Mouse (Mus musculus): ENCODE measurements around the gene Gm45785. TPM values are rescaled to one million over a fixed set of nuclear protein-coding genes. Genes with fewer than 3 reads are reported as not detected.

Gm45785 gene
- total RNA-seq, 2 experiments from 2014 or later, result 0.35 TPM; not detected in 1

DNA sequence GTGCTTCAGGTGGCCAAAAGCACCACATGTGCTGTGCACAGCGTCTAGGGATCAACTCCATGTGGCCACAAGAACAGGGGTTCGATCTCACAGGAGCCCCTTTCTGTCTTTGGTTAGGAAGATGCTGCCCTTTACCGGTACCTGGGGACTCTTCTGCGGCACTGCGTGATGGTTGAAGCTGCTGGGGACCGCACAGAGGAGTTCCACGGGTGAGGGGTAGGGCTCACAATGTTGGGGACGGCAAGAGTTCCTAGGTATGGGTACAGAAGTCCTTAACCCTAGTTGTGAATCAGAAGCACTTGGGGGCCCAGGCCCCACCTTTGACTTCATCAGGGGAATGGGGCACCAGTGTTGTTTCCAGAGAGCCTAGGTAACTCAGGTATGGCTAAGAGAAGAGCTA lies 2.6 kb upstream of the Gm45785 start:
- no peak for ATAC-seq (replicated peaks; ENCODE audit: poor library complexity)

- ATAC-seq (replicated peaks; ENCODE audit: poor library complexity), result no peak; the same call in 1 of the 2 replicates
Observed at GRCm38 (mm10) chr7:140857550-140858505, 1.7 kb upstream of the Gm45785 start, which contains the start of gene Bet1l. Gene Bet1l (minus strand): TSS chr7:140857577.

DNA sequence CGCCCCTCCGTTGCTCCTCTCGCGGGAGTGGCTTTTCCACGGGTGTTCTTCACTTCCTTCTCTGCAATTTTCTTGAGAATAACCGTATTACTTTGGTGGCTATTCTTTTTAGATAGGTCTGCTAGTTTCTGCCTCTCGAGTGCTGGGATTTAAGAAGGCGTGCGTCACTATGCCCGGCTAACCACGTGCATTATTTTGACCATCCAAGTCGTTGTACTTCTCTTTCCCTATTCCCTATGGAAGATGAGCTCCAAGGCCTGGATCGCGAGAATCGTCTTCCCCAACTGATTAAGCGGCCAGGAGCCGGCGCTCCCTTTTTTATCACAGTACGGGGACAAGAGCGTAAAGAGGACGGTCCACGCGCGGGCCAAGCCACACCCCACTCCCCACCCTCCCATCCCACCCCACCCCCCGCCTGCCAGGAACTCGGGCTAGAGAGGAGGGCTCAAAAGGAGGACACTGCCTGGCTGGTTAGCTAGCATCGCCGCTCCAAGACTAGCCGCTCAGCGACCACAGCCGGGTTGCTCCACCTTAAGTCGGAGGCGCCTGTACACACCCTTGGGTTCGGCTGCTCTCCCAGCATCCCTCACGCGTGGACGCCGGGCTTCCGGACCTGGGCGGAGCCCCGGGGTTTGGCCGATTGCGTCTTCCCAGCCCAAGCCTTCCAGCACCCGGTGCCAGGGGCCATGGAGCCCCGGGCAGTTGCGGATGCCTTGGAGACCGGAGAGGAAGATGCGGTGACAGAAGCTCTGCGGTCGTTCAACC lies 836 bp upstream of the Gm45785 start, which contains the start of gene Ric8a:
Gene Ric8a, plus strand, starts transcription at position 173 of the 765 bp plus-strand sequence.
- peak; percentile 59 for ATAC-seq (replicated peaks; ENCODE audit: poor library complexity)

DNA sequence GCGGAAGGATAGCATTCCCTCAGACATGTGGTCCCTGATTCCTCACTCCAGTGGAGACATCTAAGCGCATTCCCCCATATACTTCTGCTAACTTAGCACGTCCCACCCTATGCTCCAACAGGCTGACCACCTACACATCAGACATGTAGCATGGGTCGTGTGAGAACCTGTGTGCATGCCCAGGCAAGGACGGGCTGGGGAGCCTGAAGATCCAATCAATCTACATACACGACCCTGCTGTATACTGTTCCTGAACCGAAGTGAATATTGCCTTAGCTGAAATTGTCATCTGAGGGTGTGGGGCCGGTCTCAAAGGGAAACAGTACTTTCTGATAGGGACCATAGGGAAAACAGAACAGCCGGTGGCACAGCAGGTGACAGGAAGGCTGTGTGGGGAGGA lies 950 bp downstream of the Gm45785 start:
- no peak for ATAC-seq (replicated peaks; ENCODE audit: poor library complexity)

- ATAC-seq (replicated peaks; ENCODE audit: poor library complexity), result no peak
Observed at GRCm38 (mm10) chr7:140854483-140854882, 1.6 kb downstream of the Gm45785 start.

DNA sequence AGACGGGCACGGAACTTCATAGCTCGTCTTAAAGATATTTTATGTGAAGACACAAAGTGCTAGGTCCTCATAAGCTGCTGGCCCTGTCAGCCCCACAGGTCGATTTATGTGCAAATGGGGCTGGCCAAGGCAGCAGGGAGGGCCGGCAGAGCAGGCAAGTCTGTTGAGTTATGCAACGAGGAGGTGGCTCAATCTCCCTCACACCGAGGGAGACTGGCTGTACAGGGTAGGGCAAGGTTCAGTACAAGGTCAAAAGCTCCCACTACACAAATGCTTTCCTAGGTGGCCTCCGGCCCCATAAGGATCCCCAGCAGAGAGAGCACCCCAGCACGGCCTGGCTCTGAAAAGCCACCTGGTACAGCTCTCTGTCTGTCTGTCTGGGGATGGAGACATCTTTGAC lies 2.7 kb downstream of the Gm45785 start:
- no peak for ATAC-seq (replicated peaks; ENCODE audit: poor library complexity)

GRCm38 (mm10) chr7:140851916-140852315 lies 4.2 kb downstream of the Gm45785 start:
- no peak for ATAC-seq (replicated peaks; ENCODE audit: poor library complexity)

DNA sequence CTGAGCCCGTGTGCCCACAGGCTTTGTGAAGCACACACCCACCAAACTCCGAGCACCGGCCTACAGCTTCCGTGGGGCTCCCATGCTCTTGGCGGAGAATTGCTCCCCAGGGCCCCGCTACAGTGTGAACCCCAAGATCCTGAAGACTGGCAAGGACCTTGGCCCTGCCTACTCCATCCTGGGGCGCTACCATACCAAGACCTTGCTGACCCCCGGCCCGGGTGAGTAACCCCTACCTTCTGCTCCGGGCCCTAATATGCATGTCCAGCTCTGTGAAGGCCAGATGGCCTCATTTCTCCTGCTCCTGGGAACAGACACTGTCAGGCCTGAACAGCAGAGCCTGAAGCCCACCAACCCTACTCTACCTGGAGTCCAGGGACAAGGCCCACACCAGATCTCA lies 7.5 kb downstream of the Gm45785 start:
- no peak for ATAC-seq (replicated peaks; ENCODE audit: poor library complexity)

DNA sequence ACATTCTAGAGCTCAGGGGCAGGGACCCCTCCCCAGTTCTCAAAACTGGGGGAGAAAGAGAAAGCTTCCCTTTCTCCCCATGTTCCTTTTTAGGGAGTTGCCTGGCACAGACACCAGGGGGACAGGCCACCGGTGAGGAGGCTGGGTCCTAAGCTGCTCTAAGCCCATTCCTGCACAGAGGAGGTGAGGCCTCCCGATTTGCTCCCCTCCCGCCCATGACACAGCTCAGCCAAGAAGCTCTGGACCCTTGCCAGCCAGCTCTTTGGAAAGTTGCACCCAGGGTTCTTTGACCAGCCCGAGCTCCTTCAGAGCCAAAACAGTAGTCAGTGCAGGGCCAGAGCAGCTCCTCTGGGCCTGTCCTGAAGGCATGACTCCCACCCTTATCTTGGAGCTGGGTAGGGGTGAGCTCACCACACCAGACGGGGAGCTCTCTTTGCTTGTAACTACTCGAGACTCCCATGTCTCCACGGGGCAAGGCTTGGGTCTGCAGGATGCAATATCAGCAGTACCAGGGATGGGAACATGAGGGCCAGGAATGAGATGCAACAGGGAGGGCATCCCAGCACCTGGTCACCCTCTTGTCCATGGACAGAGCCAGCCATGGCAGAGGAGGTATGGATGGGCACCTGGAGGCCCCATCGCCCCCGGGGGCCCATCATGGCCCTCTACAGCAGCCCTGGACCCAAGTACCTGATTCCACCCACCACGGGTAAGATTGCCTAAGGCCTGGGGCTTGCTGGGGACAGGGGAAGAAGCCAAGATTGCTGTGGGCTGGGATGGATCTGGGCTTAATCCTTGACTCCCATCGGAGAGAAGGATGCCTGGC lies 8.2 kb downstream of the Gm45785 start, which contains the start of gene Odf3:
Gene Odf3, plus strand, starts transcription at position 51 of the 826 bp plus-strand sequence.
- ATAC-seq (replicated peaks; ENCODE audit: poor library complexity), result no peak

- no peak for ATAC-seq (replicated peaks; ENCODE audit: poor library complexity)
Observed at GRCm38 (mm10) chr7:140846676-140847075, 9.5 kb downstream of the Gm45785 start.

DNA sequence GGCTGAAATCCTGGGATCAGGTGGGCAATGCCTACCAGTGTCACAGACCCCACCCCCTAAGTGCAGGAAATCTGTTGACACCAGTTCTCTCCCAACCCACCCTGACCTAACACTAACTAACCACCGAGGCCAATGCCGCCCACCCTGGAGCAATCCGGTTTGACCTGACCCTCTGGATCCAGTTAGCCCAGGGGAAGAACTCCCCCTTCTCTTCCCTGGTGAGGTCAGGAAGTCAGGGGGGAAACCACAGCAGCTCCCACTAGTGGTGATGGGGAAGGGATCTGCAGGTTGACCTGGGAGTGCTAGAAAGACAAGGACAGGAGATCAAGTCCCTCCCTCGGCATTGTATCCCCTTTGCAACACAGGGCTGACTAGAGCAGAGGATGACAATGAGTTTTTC lies 10.4 kb downstream of the Gm45785 start:
- ATAC-seq (replicated peaks; ENCODE audit: poor library complexity), result no peak

GRCm38 (mm10) chr7:140844905-140845665 lies 11.0 kb downstream of the Gm45785 start, which contains the start of gene Scgb1c1:
Gene Scgb1c1 (plus strand): TSS chr7:140845547.
- ATAC-seq (replicated peaks; ENCODE audit: poor library complexity), result peak; percentile 96

GRCm38 (mm10) chr7:140843806-140844205 lies 12.3 kb downstream of the Gm45785 start:
- ATAC-seq (replicated peaks; ENCODE audit: poor library complexity), result no peak

- no peak for ATAC-seq (replicated peaks; ENCODE audit: poor library complexity)
Observed at GRCm38 (mm10) chr7:140840750-140841735, 15.1 kb downstream of the Gm45785 start.

DNA sequence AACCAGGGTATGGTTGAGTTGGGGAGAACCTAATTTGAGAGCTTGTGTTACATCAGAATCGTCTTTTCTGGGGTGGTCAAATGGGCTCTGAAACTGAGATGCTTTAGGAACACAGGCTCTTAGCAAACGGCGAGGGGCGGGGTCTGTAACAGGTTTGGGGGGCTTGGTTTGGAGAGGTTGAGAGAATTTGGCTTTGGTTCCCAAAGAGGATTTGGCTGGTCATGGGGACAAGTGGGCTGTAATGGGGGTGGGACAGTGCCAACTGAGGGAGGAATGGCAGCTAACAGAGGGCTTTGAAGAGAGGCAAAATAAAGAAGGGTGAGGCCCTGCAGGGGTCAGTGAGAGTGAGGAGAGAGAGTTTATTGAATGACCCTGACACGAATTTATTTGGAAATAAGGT lies 16.6 kb downstream of the Gm45785 start:
- no peak for ATAC-seq (replicated peaks; ENCODE audit: poor library complexity)

DNA sequence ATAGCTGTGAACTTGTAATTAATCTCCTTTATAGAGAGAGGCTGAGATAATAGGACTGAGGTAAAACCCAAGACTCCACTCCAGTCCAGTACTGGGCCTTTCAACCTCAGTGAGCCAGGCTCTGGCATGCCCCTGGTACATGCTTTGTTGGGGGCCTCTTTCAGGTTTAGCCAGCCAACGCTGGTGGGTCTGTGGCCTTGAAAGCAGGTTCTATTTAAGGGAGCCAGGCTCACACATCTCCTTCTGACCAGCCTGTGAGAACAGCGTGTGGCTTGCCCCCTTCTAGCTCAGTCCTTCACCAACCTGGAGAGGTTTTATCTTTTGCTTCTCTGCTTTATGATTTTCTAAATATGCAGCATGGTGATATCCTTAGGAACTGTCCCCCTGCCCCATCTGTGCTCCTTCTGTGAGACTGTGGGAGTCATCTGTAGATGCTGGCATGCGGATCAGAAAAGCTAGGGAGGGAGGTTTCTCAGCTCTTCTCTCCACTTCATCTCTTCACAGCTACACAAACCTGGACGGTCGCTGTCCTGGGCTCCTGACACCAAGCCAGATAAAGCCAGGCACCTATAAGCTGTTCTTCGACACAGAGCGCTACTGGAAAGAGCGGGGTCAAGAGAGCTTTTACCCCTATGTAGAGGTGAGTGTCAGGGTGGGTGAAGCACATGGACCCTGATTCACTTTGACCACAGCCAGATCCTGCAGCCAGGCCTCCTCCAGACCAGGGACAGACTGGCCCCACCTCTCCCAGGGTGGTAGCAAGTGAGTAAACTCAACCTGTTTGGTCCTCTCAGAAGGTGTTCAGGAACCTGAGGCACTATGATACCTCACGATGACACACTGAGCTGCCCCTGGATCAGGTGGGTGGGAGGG lies 19.7 kb downstream of the Gm45785 start:
- ATAC-seq (replicated peaks; ENCODE audit: poor library complexity), result no peak

DNA sequence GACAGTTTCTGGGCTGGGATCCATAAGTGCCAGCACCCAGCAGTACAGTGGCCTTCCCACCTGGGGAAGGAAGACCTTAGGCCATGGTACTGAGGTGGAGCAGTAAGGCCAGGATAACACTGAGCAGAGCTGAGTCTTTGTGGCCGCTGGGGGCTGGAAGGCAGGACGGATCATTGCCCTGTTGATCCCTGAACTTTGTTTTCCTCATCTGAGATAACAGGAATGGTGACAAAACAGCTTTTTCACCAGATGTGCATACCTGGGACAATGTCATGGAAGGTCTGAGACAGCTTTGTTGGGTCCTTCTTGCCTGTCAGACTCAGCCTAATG lies 20.4 kb downstream of the Gm45785 start:
- ATAC-seq (replicated peaks; ENCODE audit: poor library complexity), result no peak
